Mouse (Mus musculus) small intestine, adult 2 months (tissue): ENCODE data around the gene Ebf1. TPM values are rescaled to one million over a fixed set of nuclear protein-coding genes. Genes with fewer than 3 reads are reported as not detected.

Experiments used
- H3K27ac ChIP-seq: fragments of 200-500 bp; 2 replicates; pipeline ENCODE4 v1.5.1; 2012; ENCODE audit warnings: low read depth, low read length, control low read depth, inconsistent platforms; ENCODE audit not compliant: insufficient read depth
- H3K27me3 ChIP-seq: fragments of 200-500 bp; 2 replicates; pipeline ENCODE4 v1.6.1; 2012; ENCODE audit warnings: mild to moderate bottlenecking, moderate library complexity, low read length, inconsistent platforms; ENCODE audit not compliant: control insufficient read depth, insufficient read depth
- H3K36me3 ChIP-seq: fragments of 200-500 bp; 2 replicates; pipeline ENCODE4 v1.6.1; 2012; ENCODE audit warnings: mild to moderate bottlenecking, low read length, control low read depth, inconsistent platforms; ENCODE audit not compliant: control insufficient read depth, insufficient read depth
- H3K4me1 ChIP-seq: fragments of 200-500 bp; 2 replicates; pipeline ENCODE4 v1.6.1; 2012; ENCODE audit warnings: low read length, inconsistent platforms, mixed read lengths; ENCODE audit not compliant: control insufficient read depth, insufficient read depth, insufficient read length
- H3K4me3 ChIP-seq: fragments of 200-500 bp; 2 replicates; pipeline ENCODE4 v1.5.1; 2012; ENCODE audit warnings: low read depth, mild to moderate bottlenecking, control low read depth, inconsistent platforms, low read length, moderate library complexity
- CTCF ChIP-seq: fragments of 200-500 bp; IDR thresholded peaks from 2 replicates; pipeline ENCODE4 v1.5.1; 2012; ENCODE audit warnings: low read depth, mild to moderate bottlenecking, control low read depth, inconsistent platforms, low read length, moderate library complexity, mixed read lengths; ENCODE audit not compliant: insufficient replicate concordance, insufficient read length; ENCODE audit errors: extremely low read depth
- POLR2A ChIP-seq: fragments of 200-500 bp; IDR thresholded peaks from 2 replicates; pipeline ENCODE4 v1.6.1; 2012; ENCODE audit warnings: low read depth, mild to moderate bottlenecking, control low read depth, inconsistent platforms, low read length, moderate library complexity
- WGBS: fragments of 180-500 bp; shearing (Covaris S2); methylation state at CpG from one replicate; pipeline ENCODE4 v1.1.7; 2018; 5-methylcytosine and 5-hydroxymethylcytosine counted together
- polyA plus RNA-seq: library from polyadenylated mRNA; depleted of rRNA; stranded (reverse); fragments of >200 nt; gene quantifications from 2 replicates; pipeline ENCODE4 v1.2.3, GENCODE M21; 2012

Ebf1 gene
- polyA plus RNA-seq, 1 experiment, result 2.5 TPM

- no peak overlapping the region for H3K27ac ChIP-seq
- 75% methylated on average over 11 of the region's 11 CpGs for WGBS
Observed at GRCm38 (mm10) chr11:44701221-44701810, 84.2 kb downstream of the Ebf1 start.

GRCm38 (mm10) chr11:44701864-44702263 is 84.7 kb downstream of the Ebf1 start:
- Histone ChIP-seq H3K4me3 (no peak overlapping the region), H3K36me3 (no peaks in the 10 kb centered on the region), H3K27ac (no peak overlapping the region), H3K27me3 (no peaks in the 10 kb centered on the region), H3K4me1 (no peaks in the 10 kb centered on the region)
- WGBS, result 55% methylated on average over 1 of the region's 1 CpGs
- no peak for TF ChIP-seq POLR2A
- no peak for TF ChIP-seq CTCF

More at GRCm38 (mm10) chr11:44701221-44701810, 84.2 kb downstream of the Ebf1 start:
- no peaks in the 10 kb centered on the region for H3K4me1 ChIP-seq
- H3K27me3 ChIP-seq, result no peaks in the 10 kb centered on the region
- H3K36me3 ChIP-seq, result no peaks in the 10 kb centered on the region
- H3K4me3 ChIP-seq, result no peak overlapping the region
- TF ChIP-seq CTCF, result no peak
- TF ChIP-seq POLR2A, result no peak

GRCm38 (mm10) chr11:44702716-44703486 is 85.8 kb downstream of the Ebf1 start:
- TF ChIP-seq POLR2A (no peak), CTCF (no peak)
- Histone ChIP-seq H3K27me3 (no peaks in the 10 kb centered on the region), H3K4me1 (no peaks in the 10 kb centered on the region), H3K4me3 (no peak overlapping the region), H3K27ac (no peak overlapping the region), H3K36me3 (no peaks in the 10 kb centered on the region)
- 85% methylated on average over 8 of the region's 8 CpGs for WGBS

GRCm38 (mm10) chr11:44703951-44704350 is 86.8 kb downstream of the Ebf1 start:
- WGBS, result 91% methylated on average over 5 of the region's 5 CpGs
- Histone ChIP-seq H3K27me3 (no peaks in the 10 kb centered on the region), H3K36me3 (no peaks in the 10 kb centered on the region), H3K4me3 (no peak overlapping the region), H3K27ac (no peak overlapping the region), H3K4me1 (no peaks in the 10 kb centered on the region)
- TF ChIP-seq POLR2A (no peak), CTCF (no peak)

GRCm38 (mm10) chr11:44705811-44706210 is 88.7 kb downstream of the Ebf1 start:
- no peak overlapping the region for H3K27ac ChIP-seq
- TF ChIP-seq CTCF (no peak), POLR2A (no peak)
- no peaks in the 10 kb centered on the region for H3K27me3 ChIP-seq

DNA sequence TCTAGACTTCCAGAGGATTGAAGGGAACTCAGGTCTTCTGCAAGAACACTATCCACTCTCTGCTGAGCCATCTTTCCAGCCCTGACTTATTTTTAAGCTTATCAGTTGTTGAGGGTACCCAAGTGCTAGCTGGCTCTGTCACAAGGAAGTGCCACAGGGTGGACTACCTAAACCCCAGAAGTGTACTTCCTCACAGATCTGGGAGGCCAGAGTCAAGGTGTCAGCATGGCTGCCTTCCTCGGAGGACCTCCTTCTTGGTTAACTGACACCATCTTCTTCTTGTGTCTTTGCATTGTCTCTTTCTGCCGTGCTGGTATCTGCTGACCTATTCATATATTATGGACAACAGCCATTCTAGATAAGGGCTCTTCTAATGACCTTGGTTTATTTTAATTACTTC is 89.3 kb downstream of the Ebf1 start:
- no peak for TF ChIP-seq POLR2A
- no peak for TF ChIP-seq CTCF
- Histone ChIP-seq H3K27me3 (no peaks in the 10 kb centered on the region), H3K4me3 (no peak overlapping the region), H3K4me1 (no peaks in the 10 kb centered on the region), H3K27ac (no peak overlapping the region), H3K36me3 (no peaks in the 10 kb centered on the region)
- whole genome bisulfite sequencing, result 54% methylated on average over 2 of the region's 2 CpGs

More at GRCm38 (mm10) chr11:44705811-44706210, 88.7 kb downstream of the Ebf1 start:
- no peaks in the 10 kb centered on the region for H3K36me3 ChIP-seq
- H3K4me3 ChIP-seq, result no peak overlapping the region
- WGBS, result 88% methylated on average over 1 of the region's 1 CpGs
- H3K4me1 ChIP-seq, result no peaks in the 10 kb centered on the region
